Mouse (Mus musculus) spleen, adult 2 months (tissue): ENCODE measurements around the gene Plk3. TPM values are rescaled to one million over a fixed set of nuclear protein-coding genes. Genes with fewer than 3 reads are reported as not detected.

ENCODE experiments used
- DNase-seq, 2 experiments: peaks; one replicate each; pipeline versions ENCODE4 v3.0.0 to v3.0.0-alpha.2; 2012 to 2021; ENCODE audit warnings: low spot score in 2 of 2, low read depth in 1 of 2
- H3K27ac ChIP-seq: fragments of 200-500 bp; 2 replicates; pipeline ENCODE4 v1.5.1; 2012; ENCODE audit warnings: low read length, inconsistent platforms; ENCODE audit not compliant: insufficient read depth
- H3K27me3 ChIP-seq: fragments of 200-500 bp; 2 replicates; pipeline ENCODE4 v1.6.1; 2012; ENCODE audit warnings: mild to moderate bottlenecking, moderate library complexity, low read length, inconsistent platforms; ENCODE audit not compliant: control insufficient read depth, insufficient read depth
- H3K36me3 ChIP-seq: fragments of 200-500 bp; 2 replicates; pipeline ENCODE4 v1.6.1; 2012; ENCODE audit warnings: mild to moderate bottlenecking, low read length, inconsistent platforms; ENCODE audit not compliant: control insufficient read depth, insufficient read depth
- H3K4me1 ChIP-seq: fragments of 200-500 bp; 2 replicates; pipeline ENCODE4 v1.6.1; 2011; ENCODE audit warnings: inconsistent platforms; ENCODE audit not compliant: control insufficient read depth, insufficient read depth, insufficient read length
- H3K4me3 ChIP-seq: fragments of 200-500 bp; 2 replicates; pipeline ENCODE4 v1.5.1; 2011; ENCODE audit warnings: mild to moderate bottlenecking, inconsistent platforms; ENCODE audit not compliant: insufficient read depth, insufficient read length; ENCODE audit errors: extremely low read depth
- CTCF ChIP-seq: fragments of 200-500 bp; IDR thresholded peaks from 2 replicates; pipeline ENCODE4 v1.5.1; 2011; ENCODE audit warnings: mild to moderate bottlenecking, inconsistent platforms; ENCODE audit not compliant: insufficient read depth, insufficient read length, insufficient replicate concordance; ENCODE audit errors: extremely low read depth
- POLR2A ChIP-seq: fragments of 200-500 bp; IDR thresholded peaks from 2 replicates; pipeline ENCODE4 v1.6.1; 2011; ENCODE audit warnings: low read depth, low read length, inconsistent platforms
- WGBS: fragments of 180-500 bp; shearing (Covaris S2); methylation state at CpG from one replicate; pipeline ENCODE4 v1.1.7; 2018; 5-methylcytosine and 5-hydroxymethylcytosine counted together
- polyA plus RNA-seq: library from polyadenylated mRNA; depleted of rRNA; stranded (reverse); fragments of >200 nt; gene quantifications from 2 replicates; pipeline ENCODE4 v1.2.3, GENCODE M21; 2012; rRNA removed

Gene Plk3
- polyA plus RNA-seq, 1 experiment: 12.4 TPM

GRCm38 (mm10) chr4:117087948-117088640, 45.7 kb downstream of the Plk3 start:
- TF ChIP-seq POLR2A (no peak), CTCF (no peak)
- DNase-seq: no peak
- Histone ChIP-seq H3K27me3 (no peaks in the 10 kb centered on the region), H3K4me3 (no peak overlapping the region), H3K36me3 (0 out of 2 replicates have a peak, but pooled peaks cover 2% of the 10 kb centered on the region), H3K27ac (no peak overlapping the region), H3K4me1 (no peaks in the 10 kb centered on the region)
- 88% methylated on average over 7 of the region's 7 CpGs for WGBS

Other genes with a start within 250 kb of the Plk3 start
- gene Urod, start 139.6 kb downstream of the Plk3 start, polyA plus RNA-seq: 72.1 and 90.6 TPM in 2 replicates
- 58.8 and 66.6 TPM in 2 replicates for gene Hectd3, start 138.6 kb downstream of the Plk3 start, polyA plus RNA-seq
- gene Eif2b3, start 114.6 kb downstream of the Plk3 start, polyA plus RNA-seq: 3.6 TPM in 2 replicates
- 0.45 and 0.51 TPM in 2 replicates for gene Ptch2, start 37.9 kb downstream of the Plk3 start, polyA plus RNA-seq
- gene Btbd19, start 8.2 kb downstream of the Plk3 start, polyA plus RNA-seq: 15.4 and 17.5 TPM in 2 replicates
- gene Tctex1d4, start 7.2 kb downstream of the Plk3 start, polyA plus RNA-seq: 1.6 TPM in 2 replicates
- gene Rps8, start 22.3 kb upstream of the Plk3 start, polyA plus RNA-seq: 578 and 703 TPM in 2 replicates
- 2.5 and 2.7 TPM in 2 replicates for gene Kif2c, start 48.7 kb upstream of the Plk3 start, polyA plus RNA-seq
- 2.4 and 3.2 TPM in 2 replicates for gene Tmem53, start 118.0 kb upstream of the Plk3 start, polyA plus RNA-seq
- gene Armh1, start 118.2 kb upstream of the Plk3 start, polyA plus RNA-seq: 0.05 TPM in 1 of 2 replicates, not detected in the other